Mouse (Mus musculus) retina, postnatal 1 day (tissue): ENCODE data around the gene Senp3.
"Not testable (repeated sequence)": the region's sequence is repeated elsewhere in the genome, so short reads cannot be mapped to it uniquely, and the experiment has no call there.

Experiments
- DNase-seq: peaks from one replicate; pipeline ENCODE4 v3.0.0-alpha.2; 2012

Gene Senp3

DNA sequence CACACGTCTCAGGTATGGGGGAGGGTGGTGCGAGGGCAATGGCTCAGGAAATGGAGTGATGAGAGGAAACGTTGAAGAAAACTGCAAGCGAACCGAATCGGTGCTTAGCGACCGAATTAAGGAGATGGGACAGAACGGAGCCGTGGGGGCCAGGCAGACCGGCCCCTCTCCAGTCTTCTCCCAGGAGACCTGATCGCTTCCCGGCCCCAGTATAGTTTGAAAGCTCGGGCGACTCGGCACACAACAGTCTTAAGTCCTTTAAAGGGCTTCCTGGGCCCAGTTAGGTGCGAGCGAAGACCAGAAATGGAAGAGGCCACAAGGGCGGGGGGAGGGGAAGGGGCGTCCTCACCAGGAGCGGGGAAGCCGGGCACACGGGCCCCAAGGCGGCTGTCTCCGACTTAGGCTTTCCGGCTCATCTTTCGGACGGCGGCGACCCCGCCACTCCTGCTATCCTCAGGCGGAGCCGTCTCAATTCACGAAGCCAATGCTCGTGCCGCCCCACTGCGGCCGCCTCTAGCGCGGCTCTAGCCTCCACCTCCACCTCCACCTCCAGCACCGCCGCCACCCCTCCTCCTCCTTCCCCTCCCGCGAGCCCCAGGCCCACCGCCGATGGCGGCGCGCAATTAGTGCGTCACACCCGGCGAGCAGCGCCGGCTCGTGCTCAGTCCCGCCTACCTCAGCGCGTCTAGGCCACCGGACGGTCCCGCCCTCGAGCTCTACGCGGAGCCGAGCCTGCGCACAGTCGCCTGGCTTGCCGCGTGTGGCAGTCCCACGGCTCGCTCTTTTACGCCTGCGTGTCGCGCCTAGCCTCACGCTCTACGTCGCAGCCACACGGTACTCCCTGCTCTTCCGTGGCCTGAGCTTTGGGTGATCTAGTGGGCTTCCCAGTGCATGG lies at the start of gene Senp3:
Gene Senp3 (minus strand): TSS at position 771 of the 895 bp plus-strand sequence.
- peak; percentile 98 for DNase-seq

DNA sequence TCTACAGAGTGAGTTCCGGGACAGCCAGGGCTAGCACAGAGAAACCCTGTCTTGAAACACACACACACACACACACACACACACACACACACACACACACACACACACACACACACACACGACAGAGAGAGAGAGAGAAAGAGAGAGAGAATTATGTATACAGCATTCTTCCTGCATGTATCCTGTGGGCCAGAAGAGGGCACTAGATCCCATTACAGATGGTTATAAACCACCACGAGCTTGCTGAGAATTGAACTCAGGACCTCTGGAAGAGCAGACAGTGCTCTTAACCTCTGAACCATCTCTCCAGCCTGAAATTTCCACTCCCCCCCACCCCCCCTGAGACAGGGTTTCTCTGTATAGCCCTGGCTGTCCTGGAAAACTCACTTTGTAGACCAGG lies 49.5 kb upstream of the Senp3 start:
- not testable (repeated sequence) for DNase-seq

DNA sequence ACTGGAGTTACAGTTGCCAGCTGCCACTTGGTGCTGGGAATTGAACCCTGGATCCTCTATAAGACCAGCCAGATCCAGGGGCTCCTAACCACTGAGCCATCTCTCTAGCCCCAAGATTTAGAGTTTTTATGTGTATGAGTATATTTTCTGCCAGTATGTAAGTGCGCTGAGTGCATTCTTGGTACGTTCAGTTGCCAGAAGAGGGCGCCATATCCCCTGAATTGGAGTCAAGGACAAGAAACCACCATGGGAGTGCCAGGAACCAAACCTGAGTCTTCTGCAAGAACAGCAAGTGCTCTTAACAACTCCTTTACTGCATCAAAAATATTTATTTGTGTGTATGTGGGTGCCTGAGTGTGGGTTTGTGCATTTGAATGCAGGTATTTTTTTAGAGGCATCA lies 47.2 kb upstream of the Senp3 start:
- peak; percentile 73 for DNase-seq

DNA sequence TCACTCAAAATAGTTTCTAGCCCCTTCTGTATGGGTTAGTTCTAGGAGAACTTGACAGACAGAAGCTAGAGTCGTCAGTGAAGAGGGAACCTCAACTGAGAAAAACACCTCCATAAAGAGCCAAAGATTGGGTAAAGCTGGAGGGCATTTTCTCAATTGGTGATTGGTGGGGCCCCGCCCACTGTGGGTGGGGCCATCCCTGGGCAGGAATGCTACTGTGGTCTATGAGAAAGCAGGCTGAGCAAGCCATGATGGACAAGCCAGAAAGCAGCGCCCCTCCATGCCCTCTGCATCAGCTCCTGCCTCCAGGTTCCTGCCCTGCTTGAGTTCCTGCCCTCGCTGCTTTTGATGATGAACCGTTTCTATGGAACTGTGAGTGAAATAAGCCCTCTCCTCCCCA lies 44.1 kb upstream of the Senp3 start:
- no peak for DNase-seq

DNA sequence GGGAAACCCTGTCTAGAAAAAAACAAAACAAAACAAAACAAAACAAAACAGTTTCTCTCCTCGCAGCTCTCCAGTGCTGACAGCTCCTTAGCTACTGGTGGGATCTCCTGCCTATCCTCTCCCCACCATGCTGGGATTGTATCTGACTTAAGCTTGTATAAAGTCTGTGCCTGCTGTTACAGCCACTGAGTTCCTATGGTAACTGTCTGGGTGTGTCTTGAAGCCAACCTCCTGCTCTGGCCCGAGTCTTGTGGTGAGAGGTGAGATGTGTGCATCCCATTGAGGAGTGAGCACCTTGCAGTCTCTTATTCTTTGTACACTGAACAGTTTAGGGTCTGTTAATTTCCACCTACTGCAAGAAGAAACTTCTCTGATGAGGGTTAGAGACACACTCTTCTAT lies 41.2 kb upstream of the Senp3 start:
- DNase-seq, result no peak

DNA sequence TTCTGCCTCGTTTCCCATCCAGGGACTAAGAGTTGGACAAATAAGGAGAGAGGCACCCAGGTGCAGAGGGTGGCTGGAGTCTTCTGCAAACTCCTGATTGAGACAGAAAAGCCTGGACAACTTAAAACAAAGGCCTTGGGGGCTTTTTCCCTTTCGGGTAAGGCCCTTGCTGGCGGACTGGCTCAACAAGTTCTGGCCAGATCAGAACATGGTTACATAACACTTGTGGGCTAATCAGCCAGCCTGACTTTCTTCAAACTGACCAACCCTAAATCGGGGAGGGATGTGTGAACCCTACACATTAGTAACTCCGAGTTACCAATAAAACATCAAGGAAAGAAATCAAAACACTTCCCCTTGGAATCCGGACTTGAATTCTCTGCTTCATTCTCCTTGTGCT lies 39.0 kb upstream of the Senp3 start:
- no peak for DNase-seq

DNA sequence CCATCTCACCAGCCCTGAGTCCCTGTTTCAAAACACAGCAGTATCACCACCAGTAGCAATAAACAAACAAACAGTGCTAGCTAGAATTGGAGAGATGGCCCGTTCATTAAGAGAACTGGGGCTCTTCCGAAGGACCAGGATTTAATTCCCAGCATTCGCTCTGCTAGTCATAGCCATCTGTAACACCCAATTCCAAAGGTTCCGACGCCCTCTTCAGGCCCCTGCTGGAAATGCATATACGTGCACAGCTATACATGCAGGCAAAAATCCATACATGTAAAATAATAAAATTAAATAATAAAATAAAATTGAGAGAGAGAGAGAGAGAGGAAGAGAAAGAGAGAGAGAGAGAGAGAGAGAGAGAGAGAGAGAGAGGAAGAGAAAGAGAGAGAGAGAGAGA lies 37.5 kb upstream of the Senp3 start:
- no peak for DNase-seq

DNA sequence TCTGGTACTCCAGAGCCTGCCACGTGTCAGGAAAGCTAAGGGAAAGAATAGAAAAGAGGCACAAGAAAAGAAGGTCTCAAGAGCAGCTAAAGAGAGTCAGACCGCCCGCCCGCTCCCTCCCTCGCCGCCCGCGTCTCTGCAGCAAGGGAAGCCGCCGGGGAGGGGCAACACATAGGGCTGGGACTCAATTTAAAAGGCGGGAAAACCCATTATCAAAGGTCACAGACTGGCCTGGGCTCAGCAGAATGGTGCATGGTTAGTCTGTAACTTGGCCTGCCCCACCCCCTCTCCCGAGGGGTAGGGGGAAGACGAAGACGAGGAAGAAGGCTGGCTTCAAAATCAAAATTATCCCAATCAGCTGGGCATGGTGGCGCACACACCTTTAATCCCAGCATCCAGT lies 36.8 kb upstream of the Senp3 start:
- no peak for DNase-seq

DNA sequence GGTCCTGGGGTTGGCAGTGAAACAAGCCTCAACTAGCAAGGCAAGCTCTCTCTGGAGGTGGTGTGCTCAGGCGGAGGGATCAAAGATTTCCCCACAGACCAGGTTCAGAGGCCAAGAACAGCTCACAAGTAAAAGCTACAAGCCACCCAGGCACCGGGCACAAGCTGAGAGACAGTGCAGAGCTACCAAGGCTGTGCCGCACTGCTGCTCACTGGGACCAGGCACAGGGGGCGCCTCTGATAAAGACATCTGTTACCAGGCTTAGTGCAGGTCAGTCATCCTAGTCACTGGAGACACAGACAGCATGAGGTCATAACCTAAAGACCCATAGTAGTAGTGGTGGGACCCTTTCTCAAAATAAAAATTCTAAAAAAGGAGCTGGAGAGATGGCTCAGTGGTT lies 35.1 kb upstream of the Senp3 start:
- no peak for DNase-seq

DNA sequence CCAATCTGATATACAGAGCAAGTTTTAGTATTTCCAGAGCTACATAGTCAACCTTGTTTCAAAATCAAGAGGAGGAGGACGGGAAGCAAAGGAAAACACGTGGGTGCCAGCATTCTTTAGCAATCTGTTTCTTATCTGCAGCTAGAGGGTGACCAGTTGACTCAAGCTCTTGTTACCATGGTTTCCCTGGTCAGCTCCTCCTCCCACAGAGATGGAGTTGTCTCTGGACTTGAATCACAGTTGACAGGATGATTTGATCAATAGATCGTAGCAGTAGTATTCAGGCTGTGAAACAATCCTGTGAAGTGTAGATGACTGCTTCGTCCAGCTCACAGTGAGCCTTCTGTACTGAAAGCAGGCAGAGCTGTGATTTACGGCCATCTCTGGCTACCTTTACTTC lies 34.0 kb upstream of the Senp3 start:
- no peak for DNase-seq

DNA sequence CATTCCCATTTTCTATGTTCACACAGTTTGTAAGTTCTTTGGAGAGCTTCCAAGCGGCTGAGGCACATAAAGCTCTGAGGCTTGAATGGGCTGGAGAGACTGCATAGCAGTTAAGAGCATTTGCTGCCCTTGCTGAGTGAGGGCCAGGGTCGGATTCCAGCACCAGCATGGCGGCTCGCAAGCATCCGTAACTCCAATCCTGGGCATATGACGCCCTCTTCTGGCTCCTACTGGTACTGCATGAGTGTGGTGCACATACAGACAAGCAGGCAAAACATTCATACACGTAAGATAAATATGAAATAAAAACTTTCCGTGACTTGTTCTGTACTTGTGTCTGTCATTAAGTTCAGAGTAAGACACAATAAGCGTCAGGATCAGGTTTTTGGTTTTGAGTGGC lies 33.6 kb upstream of the Senp3 start:
- peak; percentile 42 for DNase-seq

DNA sequence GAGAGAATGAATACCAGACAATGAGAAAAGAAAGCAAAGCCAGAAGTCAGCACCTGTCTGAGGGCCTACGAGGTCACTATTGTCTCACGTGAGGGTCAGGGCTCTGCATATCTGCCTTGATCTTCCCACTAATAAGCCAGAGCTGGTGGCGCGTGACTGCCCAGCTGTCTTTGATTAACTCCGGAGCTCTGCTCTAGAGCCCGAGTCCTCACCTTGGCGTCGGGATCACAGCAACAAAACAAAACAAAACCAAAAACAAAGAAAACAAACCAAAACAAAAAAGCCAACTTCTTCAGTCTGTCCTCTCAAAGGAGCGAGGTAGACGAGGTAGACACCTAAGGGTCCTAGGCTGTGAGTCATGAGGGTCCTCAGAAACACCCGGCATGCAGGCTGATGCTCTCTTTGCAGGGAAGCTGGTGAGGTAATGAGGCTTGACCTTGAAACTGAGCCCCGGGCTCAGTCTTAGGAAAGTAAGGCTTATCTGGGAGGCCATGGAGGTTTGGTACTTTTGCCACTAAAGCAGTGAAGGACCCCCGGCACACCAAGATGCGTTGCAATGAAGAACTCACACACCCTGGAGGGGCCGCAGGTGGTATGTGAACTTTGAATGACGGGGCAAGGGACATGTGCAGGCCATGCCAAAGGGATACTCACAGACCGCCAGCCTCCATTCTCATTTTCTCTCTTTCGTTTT lies 32.9 kb upstream of the Senp3 start:
- DNase-seq, result peak; percentile 54

DNA sequence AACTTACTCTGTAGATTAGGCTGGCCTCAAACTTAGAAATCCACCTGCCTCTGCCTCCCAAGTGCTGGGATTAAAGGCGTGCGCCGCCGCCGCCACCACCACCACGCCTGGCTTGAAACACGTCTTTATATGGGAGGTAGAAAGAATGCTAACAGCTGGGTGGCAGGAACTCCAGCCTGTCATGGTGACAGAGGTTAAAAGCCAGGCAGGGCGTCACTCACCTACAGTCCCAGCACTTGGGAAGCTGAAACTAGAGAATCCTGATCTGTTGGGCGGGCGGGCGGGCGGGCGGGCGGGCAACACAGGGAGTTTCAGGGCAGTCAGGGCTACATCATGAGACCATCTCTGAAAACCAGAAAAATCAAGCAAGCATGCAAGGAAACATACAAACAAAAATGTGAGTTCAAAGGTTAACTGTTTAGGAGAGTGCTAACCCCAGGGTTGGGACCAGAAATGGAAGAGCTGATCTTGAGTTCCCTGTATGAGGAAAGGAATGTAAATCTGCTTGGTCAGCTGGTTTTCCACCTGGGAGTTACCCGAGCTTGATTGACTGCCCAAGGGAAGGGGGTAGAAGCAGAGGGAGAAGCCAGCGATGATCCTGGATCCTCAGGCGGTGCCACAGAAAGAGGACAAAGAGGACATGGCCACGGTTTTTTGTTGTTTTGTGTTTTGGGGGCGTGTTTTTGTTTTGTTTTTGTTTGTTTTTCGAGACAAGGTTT lies 31.2 kb upstream of the Senp3 start:
- DNase-seq, result no peak

DNA sequence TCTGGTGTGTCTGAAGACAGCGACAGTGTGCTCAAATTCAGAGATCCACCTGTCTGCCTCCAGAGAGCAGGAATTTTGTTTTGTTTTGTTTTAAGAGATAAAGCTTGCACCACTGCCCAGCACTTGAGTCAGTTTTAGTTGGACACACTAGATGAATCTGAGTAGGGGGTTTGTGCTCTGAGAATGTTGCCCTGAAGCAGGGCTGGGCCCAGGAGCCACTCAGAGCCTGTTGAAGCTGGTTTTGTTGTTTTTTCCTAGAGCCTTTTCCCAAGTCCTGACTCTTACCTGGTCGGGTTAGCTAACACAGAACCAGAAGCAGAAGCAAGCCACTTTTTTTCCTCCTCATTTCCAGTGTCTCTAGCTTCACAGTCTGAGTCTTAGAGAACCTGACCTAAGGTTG lies 29.2 kb upstream of the Senp3 start:
- DNase-seq, result no peak

DNA sequence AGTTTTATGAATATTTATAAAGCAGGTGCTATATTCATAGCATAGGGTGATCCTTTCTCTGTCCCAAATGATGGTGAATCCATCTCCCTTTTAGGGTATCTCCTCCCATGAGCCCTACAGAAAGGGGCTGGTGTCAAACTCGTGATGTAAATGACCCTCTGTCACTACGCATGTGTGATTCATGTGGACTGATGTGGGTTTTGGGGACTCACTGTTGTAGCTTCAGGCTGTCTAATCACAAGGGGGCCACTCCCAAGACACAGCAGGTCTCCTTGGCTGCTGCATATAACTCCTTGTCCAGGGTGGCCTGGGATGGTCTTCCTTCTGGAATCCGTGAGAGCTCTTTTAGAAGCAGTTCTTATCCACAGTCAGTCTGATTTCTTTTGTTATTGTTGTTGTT lies 28.6 kb upstream of the Senp3 start:
- no peak for DNase-seq

DNA sequence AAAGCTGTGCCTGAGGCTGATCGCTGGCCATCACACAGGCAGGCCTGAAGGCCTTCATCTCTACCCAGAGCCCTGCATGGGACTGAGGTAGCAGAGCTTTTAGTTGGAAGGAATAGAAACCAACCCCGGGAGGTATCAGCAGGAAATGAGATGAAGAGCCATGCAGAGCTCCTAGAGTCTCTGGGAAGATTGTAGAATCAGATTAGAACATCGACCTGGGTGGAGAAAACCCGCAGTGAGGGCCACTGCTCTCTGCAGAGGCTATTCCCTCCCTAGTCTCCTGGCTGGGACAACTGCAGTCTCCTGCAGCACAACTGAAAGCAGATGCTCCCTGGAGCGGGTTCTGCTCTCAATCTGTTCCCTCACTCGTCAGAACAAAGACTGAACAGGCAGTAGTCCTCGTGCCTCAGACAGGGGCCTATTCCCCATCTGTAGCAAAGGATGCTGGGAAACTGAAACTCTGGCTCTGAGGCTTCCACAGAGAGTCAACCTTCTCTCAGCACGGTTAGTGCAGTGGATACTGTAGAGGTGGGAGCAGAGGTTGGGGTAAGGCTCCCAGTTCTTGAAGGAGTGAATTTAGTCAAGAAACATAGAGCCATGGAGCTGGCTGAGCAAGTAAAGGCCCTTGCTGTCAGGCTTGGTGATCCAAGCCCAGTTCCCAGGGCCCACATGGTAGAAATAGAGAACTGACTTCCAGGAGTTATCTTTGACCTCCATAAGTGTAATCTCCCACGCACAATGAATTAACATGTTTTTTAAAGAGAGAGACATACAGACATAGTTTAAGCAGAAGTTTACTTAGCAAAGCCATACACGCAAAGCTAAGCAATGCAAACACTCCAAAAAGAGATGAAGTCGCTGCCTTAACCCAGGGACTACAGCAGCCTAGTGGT lies 27.9 kb upstream of the Senp3 start:
- no peak for DNase-seq

DNA sequence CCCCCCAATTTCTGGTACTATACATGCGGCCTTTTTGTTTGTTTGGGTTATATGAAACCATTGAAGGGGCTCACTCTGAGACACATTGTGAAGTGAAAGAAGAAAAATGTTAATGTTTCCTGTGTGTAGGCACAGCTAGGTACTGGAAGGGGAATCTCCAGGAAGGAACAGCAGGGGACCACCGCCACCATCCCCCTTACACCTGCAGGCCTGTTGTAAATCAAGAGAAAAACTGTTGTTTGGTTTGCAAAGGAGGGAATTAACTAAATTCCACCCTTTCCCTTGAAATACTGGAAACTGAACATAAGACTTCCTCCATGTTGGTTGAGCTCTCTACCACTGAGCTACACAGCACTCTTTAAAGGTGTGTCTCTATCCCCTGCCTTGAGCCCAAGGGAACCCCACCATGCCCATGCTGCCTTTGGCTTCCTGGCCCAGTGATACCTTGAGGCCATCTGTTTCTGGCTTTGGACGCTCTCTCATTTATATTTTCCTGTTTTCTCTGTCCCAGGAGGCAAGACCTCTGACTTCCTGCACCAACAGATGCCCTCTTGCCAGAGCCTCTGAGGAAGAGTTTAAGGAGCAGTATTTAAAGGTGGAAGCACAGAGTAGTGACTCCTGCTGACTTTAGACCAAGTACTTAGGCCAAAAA lies 26.9 kb upstream of the Senp3 start:
- DNase-seq, result no peak

DNA sequence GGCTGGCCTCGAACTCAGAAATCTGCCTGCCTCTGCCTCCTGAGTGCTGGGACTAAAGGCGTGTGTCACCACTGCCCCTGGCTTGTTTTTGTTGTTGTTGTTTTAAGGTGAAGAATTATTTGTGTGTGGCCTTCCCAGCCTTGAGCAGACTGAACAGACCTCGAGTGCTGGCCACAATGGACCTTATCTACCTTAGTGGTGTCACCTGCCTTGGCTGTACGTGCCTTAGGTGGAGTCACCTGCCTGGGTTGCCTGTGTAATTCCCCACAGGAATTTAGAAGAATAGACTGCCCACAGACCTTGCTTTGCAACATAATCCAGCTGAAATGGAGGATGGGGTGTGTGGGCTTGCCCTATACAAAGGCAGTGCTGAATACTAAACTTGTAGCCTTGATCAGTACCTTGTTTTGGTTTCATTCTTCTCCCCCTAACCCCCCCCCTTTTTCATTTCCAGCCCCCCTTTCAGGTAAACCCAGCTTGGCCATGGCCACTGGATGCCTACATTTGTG lies 26.0 kb upstream of the Senp3 start:
- DNase-seq, result no peak

DNA sequence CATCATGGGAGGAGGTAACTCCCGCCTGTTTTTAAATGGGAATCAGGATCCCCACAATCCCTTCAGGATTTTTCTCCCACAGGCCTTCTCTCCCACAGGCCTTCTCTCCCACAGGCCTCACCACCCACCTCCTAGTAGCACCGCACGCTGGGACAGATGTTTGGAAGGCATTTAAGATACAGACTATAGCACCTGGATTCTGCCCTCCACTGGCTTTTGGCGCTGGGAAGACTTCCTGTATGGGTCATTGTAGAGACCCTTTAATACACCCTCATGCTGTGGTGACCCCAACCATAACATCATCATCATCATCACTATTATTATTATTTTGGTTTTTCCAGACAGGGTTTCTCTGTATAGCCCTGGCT lies 25.6 kb upstream of the Senp3 start:
- DNase-seq, result no peak

DNA sequence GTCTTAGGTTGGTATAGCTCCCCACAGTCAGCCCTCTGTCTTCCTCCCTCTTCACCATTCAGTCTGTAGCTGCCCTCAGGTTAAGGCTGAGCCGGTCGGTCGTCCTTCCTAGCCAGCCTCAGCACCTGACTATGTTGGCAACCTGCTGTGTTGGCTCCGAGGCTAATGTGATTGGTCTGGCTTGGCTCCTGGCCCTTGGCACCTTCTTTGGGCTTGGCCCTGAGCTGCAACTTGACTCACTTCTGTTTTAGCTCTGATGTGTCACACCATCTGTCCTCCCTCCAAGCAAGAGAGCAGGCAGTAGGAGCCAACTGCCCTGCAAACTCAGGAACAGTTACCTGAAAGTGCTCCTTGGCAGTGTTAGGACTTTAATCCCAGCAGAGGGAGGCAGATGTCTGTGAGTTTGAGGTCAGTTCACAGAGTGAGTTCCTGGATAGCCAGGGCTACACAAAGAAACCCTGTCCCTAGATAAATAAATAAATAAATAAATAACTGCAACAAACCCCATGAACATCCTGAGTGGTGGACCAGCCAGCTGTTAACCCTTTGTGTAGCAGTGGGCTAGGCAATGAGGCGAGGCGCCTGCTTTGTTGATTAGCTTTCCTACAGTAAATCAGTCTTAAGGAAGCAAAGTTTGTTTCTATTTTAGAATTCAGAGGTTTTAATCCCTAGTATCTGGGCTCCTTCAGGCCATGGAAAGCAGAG lies 25.0 kb upstream of the Senp3 start:
- DNase-seq, result no peak

DNA sequence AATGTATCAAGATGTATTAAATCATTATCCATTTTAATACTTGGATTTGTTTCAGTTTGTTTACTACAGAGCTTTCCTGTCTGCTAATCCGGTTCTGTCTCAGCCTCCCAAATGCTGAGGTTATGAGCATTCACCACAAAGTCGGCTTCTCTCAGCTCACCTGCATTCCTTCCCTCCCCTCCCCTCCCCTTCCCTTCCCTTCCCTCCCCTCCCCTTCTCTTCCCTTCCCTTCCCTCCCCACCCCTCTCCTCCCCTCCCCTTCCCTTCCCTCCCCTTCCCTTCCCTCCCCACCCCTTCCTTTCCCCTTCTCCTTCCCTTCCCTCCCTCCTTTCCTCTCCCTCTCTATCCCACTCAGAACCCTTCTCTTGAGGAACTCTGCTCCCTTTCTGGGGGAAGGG lies 22.7 kb upstream of the Senp3 start:
- no peak for DNase-seq
